Mouse (Mus musculus): ENCODE results near the gene Pigz. TPM values are rescaled to one million over a fixed set of nuclear protein-coding genes. Genes with fewer than 3 reads are reported as not detected.
A peak's percentile ranks its signal among the peaks of the same experiment; 100 is the strongest.
"Not testable (repeated sequence)": the region's sequence is repeated elsewhere in the genome, so short reads cannot be mapped to it uniquely, and the experiment has no call there.

Pigz gene
- total RNA-seq, 1 experiment from 2014 or later: not detected

- no peak for ATAC-seq (ENCODE audit: extremely low read depth, insufficient number of reproducible peaks, low FRiP score, poor library complexity, severe bottlenecking)
Observed at GRCm38 (mm10) chr16:31926547-31927182, 7.0 kb upstream of the Pigz start.

GRCm38 (mm10) chr16:31927412-31927811 lies 6.2 kb upstream of the Pigz start:
- no peak for ATAC-seq (ENCODE audit: extremely low read depth, insufficient number of reproducible peaks, low FRiP score, poor library complexity, severe bottlenecking)

- ATAC-seq (ENCODE audit: extremely low read depth, insufficient number of reproducible peaks, low FRiP score, poor library complexity, severe bottlenecking): no peak
Observed at GRCm38 (mm10) chr16:31931330-31931729, 2.3 kb upstream of the Pigz start.

- ATAC-seq (ENCODE audit: extremely low read depth, insufficient number of reproducible peaks, low FRiP score, poor library complexity, severe bottlenecking): no peak
Observed at GRCm38 (mm10) chr16:31932255-31932654, 1.4 kb upstream of the Pigz start.

GRCm38 (mm10) chr16:31932840-31933697 lies 582 bp upstream of the Pigz start:
- peak; percentile 59 for ATAC-seq (ENCODE audit: extremely low read depth, insufficient number of reproducible peaks, low FRiP score, poor library complexity, severe bottlenecking)

- ATAC-seq (ENCODE audit: extremely low read depth, insufficient number of reproducible peaks, low FRiP score, poor library complexity, severe bottlenecking): no peak
Observed at GRCm38 (mm10) chr16:31934550-31935010, 929 bp downstream of the Pigz start.

GRCm38 (mm10) chr16:31935091-31935979 lies 1.7 kb downstream of the Pigz start:
- peak; percentile 22; the same call in 1 of the 2 replicates for ATAC-seq (ENCODE audit: extremely low read depth, insufficient number of reproducible peaks, low FRiP score, poor library complexity, severe bottlenecking)

GRCm38 (mm10) chr16:31936568-31936967 lies 2.9 kb downstream of the Pigz start:
- no peak for ATAC-seq (ENCODE audit: extremely low read depth, insufficient number of reproducible peaks, low FRiP score, poor library complexity, severe bottlenecking)

- no peak for ATAC-seq (ENCODE audit: extremely low read depth, insufficient number of reproducible peaks, low FRiP score, poor library complexity, severe bottlenecking)
Observed at GRCm38 (mm10) chr16:31938856-31939255, 5.2 kb downstream of the Pigz start.

- no peak for ATAC-seq (ENCODE audit: extremely low read depth, insufficient number of reproducible peaks, low FRiP score, poor library complexity, severe bottlenecking)
Observed at GRCm38 (mm10) chr16:31940586-31940985, 6.9 kb downstream of the Pigz start.

- peak; percentile 63 for ATAC-seq (ENCODE audit: extremely low read depth, insufficient number of reproducible peaks, low FRiP score, poor library complexity, severe bottlenecking)
Observed at GRCm38 (mm10) chr16:31943980-31944379, 10.3 kb downstream of the Pigz start.

- no peak for ATAC-seq (ENCODE audit: extremely low read depth, insufficient number of reproducible peaks, low FRiP score, poor library complexity, severe bottlenecking)
Observed at GRCm38 (mm10) chr16:31944698-31945255, 11.1 kb downstream of the Pigz start.

- no peak for ATAC-seq (ENCODE audit: extremely low read depth, insufficient number of reproducible peaks, low FRiP score, poor library complexity, severe bottlenecking)
Observed at GRCm38 (mm10) chr16:31945372-31945771, 11.7 kb downstream of the Pigz start.

GRCm38 (mm10) chr16:31945986-31946385 lies 12.3 kb downstream of the Pigz start:
- ATAC-seq (ENCODE audit: extremely low read depth, insufficient number of reproducible peaks, low FRiP score, poor library complexity, severe bottlenecking): not testable (repeated sequence)

GRCm38 (mm10) chr16:31947333-31947732 lies 13.7 kb downstream of the Pigz start:
- no peak for ATAC-seq (ENCODE audit: extremely low read depth, insufficient number of reproducible peaks, low FRiP score, poor library complexity, severe bottlenecking)

- no peak for ATAC-seq (ENCODE audit: extremely low read depth, insufficient number of reproducible peaks, low FRiP score, poor library complexity, severe bottlenecking)
Observed at GRCm38 (mm10) chr16:31947901-31948316, 14.3 kb downstream of the Pigz start.

GRCm38 (mm10) chr16:31948345-31948774 lies 14.7 kb downstream of the Pigz start, which contains the start of the genes 0610012G03Rik and Ncbp2:
Gene 0610012G03Rik, minus strand, starts transcription at chr16:31948494.
Gene Ncbp2, plus strand, starts transcription at chr16:31948513.
- ATAC-seq (ENCODE audit: extremely low read depth, insufficient number of reproducible peaks, low FRiP score, poor library complexity, severe bottlenecking): peak; percentile 86

- no peak for ATAC-seq (ENCODE audit: extremely low read depth, insufficient number of reproducible peaks, low FRiP score, poor library complexity, severe bottlenecking)
Observed at GRCm38 (mm10) chr16:31963224-31963623, 29.6 kb downstream of the Pigz start.

GRCm38 (mm10) chr16:31975258-31975657 lies 41.6 kb downstream of the Pigz start:
- ATAC-seq (ENCODE audit: extremely low read depth, insufficient number of reproducible peaks, low FRiP score, poor library complexity, severe bottlenecking): no peak
